Mouse (Mus musculus) liver, postnatal 0 days (tissue): ENCODE results near the gene Mef2c. TPM values are rescaled to one million over a fixed set of nuclear protein-coding genes. Genes with fewer than 3 reads are reported as not detected.

Source experiments
- ATAC-seq: fragments of 200-750 bp; cut with Nextera tagmentation; 2 replicates; pipeline ENCODE4 v1.8.0; 2017; ENCODE audit warnings: mild to moderate bottlenecking, moderate library complexity
- DNase-seq: peaks from one replicate; pipeline ENCODE4 v3.0.0-alpha.2; 2016
- H3K27ac ChIP-seq: fragments of 300-500 bp; sonication (generic); 2 replicates; pipeline ENCODE4 v1.5.1; 2014; ENCODE audit warnings: antibody characterized with exemption, moderate library complexity, mild to moderate bottlenecking, low read depth
- H3K27me3 ChIP-seq: fragments of 300-500 bp; sonication (generic); 2 replicates; pipeline ENCODE4 v1.6.1; 2014; ENCODE audit warnings: low read length, control low read depth, mixed read lengths; ENCODE audit not compliant: insufficient read depth
- H3K36me3 ChIP-seq: fragments of 300-500 bp; sonication (generic); replicated peaks from 2 replicates; pipeline ENCODE4 v1.6.1; 2014; ENCODE audit warnings: mild to moderate bottlenecking, control low read depth, low read length, moderate library complexity, mixed read lengths; ENCODE audit not compliant: insufficient read depth
- H3K4me1 ChIP-seq: fragments of 300-500 bp; sonication (generic); 2 replicates; pipeline ENCODE4 v1.6.1; 2014; ENCODE audit warnings: antibody characterized with exemption, mild to moderate bottlenecking, control low read depth; ENCODE audit not compliant: insufficient read depth
- H3K4me2 ChIP-seq: fragments of 300-500 bp; sonication (generic); 2 replicates; pipeline ENCODE4 v1.6.1; 2014; ENCODE audit warnings: low read depth, mild to moderate bottlenecking, low read length, moderate library complexity, mixed read lengths
- H3K4me3 ChIP-seq: fragments of 300-500 bp; sonication (generic); 2 replicates; pipeline ENCODE4 v1.5.1; 2014; ENCODE audit warnings: low read depth, low read length
- H3K9ac ChIP-seq: fragments of 300-500 bp; sonication (generic); replicated peaks from 2 replicates; pipeline ENCODE4 v1.6.1; 2014; ENCODE audit warnings: mild to moderate bottlenecking, moderate library complexity
- H3K9me3 ChIP-seq: fragments of 300-500 bp; sonication (generic); 2 replicates; pipeline ENCODE4 v1.6.1; 2016; ENCODE audit warnings: mild to moderate bottlenecking, control low read depth, low read length, mixed read lengths
- CTCF ChIP-seq: sonication (generic); IDR thresholded peaks from 2 replicates; pipeline ENCODE4 v1.5.1; 2016; ENCODE audit warnings: antibody characterized with exemption, low read depth
- EP300 ChIP-seq: IDR thresholded peaks from 2 replicates; pipeline ENCODE4 v1.6.1; 2016; ENCODE audit warnings: antibody characterized with exemption, low read depth, mild to moderate bottlenecking
- WGBS: fragments of 180-500 bp; shearing (Covaris S2); extraction: QIAGEN DNeasy Blood & Tissue Kit; methylation state at CpG from one replicate; pipeline ENCODE4 v1.1.7; 2014; ENCODE audit not compliant: insufficient replicate concordance; 5-methylcytosine and 5-hydroxymethylcytosine counted together
- polyA plus RNA-seq: library from polyadenylated mRNA; unstranded; fragments of >200 nt; fragmentation: Nextera tagmentation; extraction: Ambion mirVana; gene quantifications from 2 replicates; pipeline ENCODE4 v1.2.1, GENCODE M21; 2015

Gene Mef2c
- polyA plus RNA-seq, 1 experiment from 2014 or later: 14.0 TPM

GRCm38 (mm10) chr13:83715308-83715785 is 211.5 kb downstream of the Mef2c start:
- H3K27ac ChIP-seq: no peak overlapping the region
- H3K4me1 ChIP-seq: no peaks in the 10 kb centered on the region
- H3K36me3 ChIP-seq: no peaks in the 10 kb centered on the region
- DNase-seq (no peak), ATAC-seq (peak; percentile 19; the same call in 1 of the 2 replicates)
- H3K4me3 ChIP-seq: no peak overlapping the region
- TF ChIP-seq EP300 (no peak), CTCF (no peak)
- 7% methylated on average over 14 of the region's 14 CpGs for WGBS
- H3K4me2 ChIP-seq: peak overlapping the region; percentile 3; the same call in 1 of the 2 replicates
- H3K27me3 ChIP-seq: peaks cover 80% of the 10 kb centered on the region
- no peak overlapping the region for H3K9ac ChIP-seq
- no peaks in the 10 kb centered on the region for H3K9me3 ChIP-seq

- WGBS: 6% methylated on average over 27 of the region's 27 CpGs
- no peak overlapping the region for H3K9ac ChIP-seq
- TF ChIP-seq CTCF (no peak), EP300 (no peak)
- H3K4me1 ChIP-seq: no peaks in the 10 kb centered on the region
- ATAC-seq (no peak), DNase-seq (no peak)
- no peak overlapping the region for H3K4me3 ChIP-seq
- no peaks in the 10 kb centered on the region for H3K9me3 ChIP-seq
- peaks cover 87% of the 10 kb centered on the region for H3K27me3 ChIP-seq
- H3K27ac ChIP-seq: no peak overlapping the region
- no peak overlapping the region; the same call in 1 of the 2 replicates for H3K4me2 ChIP-seq
- H3K36me3 ChIP-seq: no peaks in the 10 kb centered on the region
These were observed 212.3 kb downstream of the Mef2c start for GRCm38 (mm10) chr13:83715971-83716615.
